Mouse (Mus musculus) lung, postnatal 14 days (tissue): Measurements from ENCODE around the gene Zbtb5.
"Not testable (repeated sequence)": the region's sequence is repeated elsewhere in the genome, so short reads cannot be mapped to it uniquely, and the experiment has no call there.

Experiments used
- DNase-seq: peaks from one replicate; pipeline ENCODE4 v3.0.0; 2021

Zbtb5 gene

DNA sequence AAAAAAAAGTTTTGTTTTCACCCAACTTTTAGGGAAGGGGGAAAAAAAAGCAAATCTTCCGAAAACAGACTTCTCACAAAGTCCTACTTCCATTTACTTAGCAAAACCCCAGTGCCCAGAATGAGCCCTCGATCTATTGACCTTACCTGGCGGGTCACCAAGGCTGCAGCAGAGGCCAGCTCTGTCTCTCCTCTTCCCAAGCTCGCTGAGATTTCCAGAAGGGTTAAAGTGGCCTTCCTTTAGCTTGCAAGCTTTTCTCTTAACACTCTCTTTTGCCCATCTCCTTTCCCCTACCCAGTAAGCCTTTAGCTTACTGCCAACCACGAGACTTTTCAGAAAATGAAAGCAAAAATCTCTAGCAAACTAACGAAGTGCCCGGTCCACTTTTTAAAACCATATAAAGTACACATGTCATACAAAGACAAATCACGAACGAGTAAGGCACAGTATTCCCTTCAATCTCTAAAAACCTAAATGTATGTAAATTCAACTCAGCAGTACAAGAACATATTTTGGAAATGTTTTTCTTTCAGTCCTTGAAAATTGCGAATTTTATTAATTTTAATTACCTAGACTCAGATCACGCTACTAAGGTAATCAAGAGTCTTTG, 1.3 kb downstream of the Zbtb5 start:
- peak; percentile 23 for DNase-seq

DNA sequence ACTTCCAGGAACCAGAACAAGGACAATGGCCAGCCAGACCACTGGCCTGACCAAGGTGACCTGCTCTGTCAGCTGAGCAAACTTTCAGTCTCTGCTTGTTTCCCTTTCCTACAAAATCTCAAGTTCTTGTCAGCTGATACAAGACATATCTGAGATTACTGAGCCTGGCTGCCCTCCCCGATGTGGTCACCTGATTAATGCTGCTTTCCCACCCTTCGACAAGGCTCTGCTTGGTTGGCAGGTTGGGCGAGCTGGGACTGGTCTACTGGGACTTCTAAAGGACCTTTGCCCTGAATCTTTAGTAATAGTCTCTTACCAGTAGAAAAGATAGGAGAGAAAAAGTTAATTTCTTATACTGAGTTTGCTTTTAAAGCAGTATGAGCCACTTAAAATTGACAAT, 6.8 kb downstream of the Zbtb5 start:
- DNase-seq, result no peak

DNA sequence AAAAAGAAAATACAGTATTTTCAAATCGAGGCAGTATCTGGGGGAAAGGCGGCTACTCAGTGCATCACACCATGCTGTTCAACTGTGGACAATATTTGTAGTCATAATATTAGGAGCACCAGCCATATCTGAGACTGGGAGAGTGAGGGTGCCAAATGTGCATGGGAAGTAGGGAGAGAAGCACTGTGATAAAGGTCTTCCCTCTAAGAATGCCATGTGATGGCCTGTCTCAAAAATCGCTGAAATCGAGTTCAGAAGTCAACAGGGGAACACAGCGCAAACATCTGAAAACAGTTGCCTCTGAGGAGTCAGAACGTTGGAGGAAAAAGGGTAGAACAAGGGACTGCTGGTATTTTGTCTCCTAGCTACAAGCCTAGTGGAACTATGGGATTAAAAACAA, 12.2 kb downstream of the Zbtb5 start:
- no peak for DNase-seq

DNA sequence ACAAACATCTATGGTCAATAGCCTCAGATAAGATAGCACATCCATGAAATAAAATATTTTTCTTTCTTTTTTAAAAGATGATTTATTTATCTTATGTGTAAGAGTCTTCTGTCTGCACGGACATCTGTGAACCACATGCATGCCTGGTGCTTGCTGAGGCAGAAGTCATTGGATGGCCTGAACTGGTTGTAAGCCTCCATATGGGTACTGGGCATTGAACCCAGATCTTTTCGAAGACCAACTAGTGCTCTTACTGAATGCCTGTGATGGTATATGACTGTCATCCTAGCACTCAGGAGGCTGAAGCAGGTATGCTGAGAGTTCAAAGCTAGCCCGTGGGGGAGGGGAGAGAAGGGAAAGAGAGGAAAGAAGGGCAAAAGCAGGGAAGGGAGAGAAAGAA, 14.1 kb downstream of the Zbtb5 start:
- DNase-seq, result no peak

DNA sequence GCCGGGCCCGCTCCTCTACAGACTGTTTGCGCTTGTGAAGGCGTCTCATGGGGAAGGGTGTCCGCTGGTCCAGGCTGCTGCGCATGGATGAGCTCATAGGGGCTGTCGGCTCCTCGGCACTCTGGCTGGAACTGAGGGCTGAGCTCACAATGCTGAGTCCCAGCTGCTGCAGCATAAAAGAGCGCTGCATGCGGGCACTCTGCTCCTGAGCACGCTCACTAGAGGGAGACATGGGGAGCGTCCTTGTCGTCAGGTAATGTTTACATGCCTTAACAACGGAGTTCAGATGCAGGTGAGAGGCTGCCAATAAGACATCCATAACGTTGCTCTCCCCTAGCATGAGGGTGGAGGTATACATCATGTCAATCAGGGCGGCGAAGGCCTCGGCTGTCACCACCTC, 17.4 kb downstream of the Zbtb5 start:
- DNase-seq, result no peak

DNA sequence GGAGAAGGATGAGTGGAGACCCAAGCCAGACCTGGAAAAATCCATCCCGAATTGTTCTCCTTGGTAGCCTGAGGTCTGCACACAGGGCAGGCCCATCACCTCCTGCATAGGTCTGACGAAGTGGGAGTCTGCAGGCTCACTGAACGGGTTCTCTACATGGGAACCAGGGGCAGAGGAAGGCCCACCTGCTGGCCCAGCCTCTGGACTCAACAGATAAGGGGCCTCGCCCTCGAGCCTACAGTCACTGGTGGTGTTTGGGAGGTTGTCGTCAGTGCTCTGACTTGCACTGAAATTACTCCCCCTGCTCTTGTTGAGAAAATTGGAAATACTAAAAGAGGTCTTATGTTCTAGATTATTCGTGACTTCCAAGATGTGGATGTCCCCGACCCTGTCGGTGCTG, 18.4 kb downstream of the Zbtb5 start:
- DNase-seq, result no peak

DNA sequence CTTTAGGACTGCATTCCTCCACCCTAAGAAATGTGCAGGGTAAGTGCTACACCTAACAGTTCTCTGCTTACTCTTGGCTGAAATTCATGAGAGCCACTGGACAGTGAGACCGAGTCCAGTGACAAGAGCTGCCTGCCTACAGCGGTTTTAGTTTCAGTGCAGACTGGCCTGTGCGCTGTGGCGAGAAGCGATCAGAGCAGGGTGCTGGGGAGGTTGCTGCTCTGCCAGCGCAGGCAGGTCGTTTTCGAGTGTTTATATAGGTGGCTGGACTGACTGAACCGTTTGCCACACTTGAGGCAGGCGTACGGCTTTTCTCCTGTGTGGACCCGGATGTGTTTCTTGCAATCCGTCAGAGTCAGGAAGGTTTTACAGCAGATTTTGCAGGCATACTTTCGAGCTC, 19.0 kb downstream of the Zbtb5 start:
- not testable (repeated sequence) for DNase-seq

DNA sequence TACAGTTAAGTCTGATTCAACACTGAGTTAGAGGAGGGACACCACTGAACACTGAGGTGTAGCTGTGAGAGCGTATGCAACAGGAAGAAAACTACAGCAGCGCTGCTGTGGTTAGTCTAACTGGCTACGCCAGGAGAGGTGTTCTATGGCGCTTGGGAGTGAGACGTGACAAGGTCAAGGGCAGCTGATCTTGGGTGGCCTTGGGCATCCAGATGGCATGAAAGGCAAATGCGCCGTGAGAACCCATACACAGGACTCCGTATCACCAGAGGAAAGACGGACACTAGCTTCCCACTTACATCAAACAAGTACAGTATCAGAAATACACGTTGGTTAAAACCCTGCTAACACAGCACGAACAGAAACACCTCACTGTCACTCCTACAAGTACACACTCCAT, 19.9 kb downstream of the Zbtb5 start:
- not testable (repeated sequence) for DNase-seq

DNA sequence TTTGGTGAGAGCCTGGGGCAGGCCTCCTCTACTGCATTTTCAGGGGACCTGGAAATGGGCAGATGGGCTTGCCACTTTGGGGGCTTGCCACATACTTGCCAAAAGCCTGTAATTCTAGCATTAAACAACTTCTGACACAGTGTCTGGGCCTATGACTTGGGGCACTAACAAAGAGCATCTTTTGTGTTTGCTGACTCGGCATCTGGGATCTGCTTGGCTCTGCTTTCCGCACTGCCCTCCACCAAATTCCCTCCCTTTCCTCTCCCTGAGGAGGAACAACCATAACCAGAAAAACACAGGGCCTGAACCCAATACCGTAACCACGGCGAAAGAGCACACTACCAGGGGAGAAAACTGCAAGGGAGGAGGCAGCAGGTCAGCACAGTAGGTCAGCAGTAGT, 21.7 kb downstream of the Zbtb5 start:
- DNase-seq, result no peak

DNA sequence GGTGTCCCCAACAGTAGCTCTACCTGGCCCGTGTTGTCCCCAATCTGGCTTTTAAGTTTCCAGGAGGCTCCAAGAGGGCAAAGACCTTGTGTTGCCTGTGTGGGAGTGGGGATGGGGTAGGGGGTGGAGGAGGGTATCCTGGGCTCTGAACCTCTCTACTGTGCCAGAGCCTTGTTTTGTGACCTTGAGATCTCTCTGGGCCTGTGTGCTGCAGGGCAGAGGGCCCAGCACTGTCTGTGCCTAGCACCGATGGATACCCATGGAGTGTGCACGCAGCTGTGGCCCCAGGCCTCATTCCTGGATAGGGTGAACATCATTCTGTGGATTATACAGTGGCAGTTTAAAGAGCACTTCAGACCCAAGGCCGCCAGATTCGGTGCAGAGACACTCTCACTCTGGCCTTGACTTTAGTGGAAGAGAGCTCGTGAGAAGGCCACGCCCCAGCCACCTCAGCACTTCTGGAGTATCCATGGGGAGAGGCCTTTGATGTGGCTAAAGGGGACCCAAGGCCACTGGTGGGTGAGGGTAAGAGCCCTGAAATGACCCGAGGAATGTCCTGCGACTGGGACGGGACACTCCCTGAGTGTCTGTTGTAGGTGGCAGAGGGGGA, 29.0 kb downstream of the Zbtb5 start:
- DNase-seq, result no peak

DNA sequence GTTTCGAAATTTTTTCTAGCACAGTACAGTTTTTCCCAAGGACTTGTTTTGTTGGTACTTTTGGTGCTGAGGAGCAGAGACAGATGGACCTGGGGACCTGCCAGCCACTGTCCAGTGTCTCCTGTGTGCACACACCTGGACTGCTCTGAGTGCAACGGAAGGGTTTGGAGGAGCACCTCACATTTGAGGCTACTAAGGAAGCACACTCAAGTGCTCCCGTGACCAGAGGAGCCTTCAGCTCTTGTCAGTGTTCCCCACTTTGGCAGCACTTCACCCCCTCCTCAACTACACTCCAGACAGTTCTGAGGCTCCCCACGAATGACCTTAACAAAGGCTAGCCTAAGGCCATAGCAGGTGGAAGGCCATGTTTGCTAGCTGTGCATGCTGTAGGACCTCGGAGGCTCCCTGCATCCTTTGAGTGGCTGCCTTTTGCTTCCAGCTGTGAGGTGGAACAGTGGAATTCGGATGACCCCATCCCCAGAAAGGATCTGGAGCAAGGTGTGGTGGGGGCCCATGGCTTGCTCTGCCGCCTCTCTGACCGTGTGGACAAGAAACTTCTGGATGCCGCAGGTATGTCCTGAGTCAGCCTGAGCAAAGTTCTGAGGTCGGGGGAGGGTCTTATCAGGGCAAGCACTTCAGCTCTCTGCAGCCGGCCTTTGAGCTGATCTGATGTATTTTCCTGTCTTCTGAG, 29.6 kb downstream of the Zbtb5 start:
- DNase-seq, result no peak

DNA sequence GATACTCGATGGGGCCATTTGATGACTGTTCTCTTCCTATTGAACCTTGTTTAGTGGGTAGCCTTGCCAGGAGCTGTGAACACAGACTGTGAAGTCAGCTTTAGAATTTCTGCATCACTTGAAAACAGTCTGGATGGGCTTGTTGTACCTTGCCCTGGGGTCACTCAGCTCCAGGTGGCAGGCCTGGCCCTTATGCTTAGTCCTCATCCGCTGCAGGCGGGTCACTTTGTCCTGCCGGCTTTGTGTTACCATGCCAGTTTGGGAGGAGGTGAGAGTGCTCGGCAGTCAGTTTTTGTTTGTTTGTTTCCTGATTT, 30.3 kb downstream of the Zbtb5 start:
- no peak for DNase-seq

DNA sequence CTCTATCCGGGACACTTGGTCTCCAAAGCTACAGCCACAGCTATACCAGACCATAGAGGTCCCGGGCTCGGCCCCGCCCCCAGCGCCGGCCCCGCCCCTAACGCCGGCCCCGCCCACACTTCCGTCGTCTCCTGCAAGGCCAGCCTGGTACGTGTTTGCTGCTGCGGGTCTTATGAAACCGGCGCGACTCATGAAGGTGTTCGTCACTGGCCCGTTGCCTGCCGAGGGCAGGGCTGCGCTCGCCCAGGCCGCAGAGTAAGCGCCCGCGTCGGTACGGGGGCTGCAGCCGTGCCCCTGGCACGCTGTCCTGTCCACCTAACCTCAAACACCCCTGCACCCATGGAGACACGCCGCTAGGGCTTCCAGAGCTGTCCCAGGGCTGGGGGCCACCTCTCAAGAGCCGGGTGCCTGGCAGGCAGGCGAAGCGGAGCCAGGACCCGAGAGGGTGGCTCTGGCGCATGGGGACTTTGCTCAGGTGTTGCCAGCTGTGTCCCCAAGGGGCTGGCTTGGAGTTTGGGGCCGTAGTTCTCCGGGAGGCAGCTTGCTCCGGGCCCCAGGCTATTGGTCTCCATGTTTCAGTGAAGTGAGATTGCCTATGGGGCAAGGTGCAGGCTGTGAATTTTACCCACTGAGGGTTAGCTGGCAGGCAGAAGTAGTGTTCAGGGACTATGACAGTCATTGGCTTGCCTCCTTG, 30.8 kb downstream of the Zbtb5 start, which contains the start of gene Grhpr:
Gene Grhpr (plus strand): TSS at position 116 of the 694 bp plus-strand sequence.
- peak; percentile 84 for DNase-seq

DNA sequence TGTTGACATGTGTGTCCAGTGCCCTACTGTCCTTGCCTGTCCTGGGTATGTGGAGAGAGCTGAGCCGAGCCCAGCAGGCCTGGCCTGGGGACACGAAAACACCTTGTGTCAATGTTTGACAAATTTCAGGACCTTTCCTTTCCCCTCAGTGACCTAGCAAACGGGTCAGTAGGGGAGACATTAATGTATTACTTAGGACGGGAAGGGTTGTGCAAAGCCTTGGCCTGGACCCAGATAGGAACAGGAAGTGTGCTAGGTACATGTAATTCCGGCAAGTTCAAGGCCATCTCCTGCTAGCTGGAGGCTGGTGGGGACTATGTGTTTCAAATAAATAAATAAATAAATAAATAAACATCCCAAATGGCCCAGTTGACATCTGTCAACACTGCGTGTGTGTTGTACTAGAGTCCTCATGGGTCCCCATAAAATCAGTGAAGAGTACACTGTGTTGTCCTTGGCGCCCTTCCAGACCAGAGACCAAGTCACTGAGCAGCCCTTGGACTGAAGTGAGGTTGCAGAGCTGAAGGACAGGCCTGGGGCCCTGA, 32.3 kb downstream of the Zbtb5 start:
- DNase-seq, result no peak

DNA sequence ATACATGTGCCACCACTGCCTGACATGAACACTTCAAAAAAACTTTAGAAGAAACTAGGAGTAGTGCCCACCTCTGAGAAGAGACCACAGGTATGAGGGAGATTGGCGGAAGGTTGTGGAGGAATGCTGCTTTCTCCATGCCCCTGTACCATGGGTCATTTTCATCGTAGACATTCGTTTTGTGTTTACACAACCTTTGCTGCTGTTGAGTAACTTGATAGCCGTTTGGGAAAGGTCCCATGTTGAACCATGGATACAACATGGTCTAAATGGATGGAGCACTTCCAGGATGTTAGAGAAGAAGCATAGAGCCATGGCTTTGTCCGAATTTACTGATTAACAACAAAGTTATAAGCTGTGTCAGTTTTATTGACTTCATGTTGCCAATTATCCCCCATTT, 34.0 kb downstream of the Zbtb5 start:
- DNase-seq, result no peak

DNA sequence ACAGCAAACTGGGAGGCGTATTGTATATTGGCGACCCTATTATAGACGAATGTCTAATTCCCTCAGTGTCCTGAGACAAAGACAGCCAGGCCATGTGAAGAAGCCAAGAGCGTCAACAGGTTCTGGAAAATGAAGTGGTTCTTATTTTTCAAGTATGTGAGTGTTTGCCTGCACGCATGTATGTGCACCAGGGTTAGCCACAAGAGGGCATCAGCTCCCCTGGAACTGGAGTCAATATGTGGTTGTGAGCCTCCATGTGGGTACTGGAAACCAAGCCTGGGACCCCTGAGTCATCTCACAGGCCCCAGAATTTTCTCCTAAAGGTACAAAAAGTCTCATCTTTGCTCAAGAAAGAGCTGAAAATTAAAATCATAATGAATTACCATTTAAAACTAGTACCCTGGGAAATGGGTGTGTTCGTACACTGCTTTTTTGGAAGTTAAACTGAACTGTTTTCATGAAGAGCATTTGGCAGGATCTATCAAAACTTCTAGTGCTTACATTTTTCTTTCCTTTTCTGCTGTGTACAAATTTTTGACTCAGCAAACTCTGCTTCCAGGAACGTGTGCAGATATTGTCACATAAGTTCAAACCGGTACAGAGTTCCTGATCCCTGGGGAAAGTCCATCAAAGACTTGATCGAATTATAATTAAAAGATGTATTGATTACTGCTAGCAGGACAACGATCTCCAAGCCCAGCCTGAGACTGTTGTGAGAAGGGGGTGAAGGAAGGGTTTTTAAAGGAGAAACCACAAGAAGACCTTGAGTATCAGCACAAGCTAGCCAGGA, 35.1 kb downstream of the Zbtb5 start:
- DNase-seq, result no peak

DNA sequence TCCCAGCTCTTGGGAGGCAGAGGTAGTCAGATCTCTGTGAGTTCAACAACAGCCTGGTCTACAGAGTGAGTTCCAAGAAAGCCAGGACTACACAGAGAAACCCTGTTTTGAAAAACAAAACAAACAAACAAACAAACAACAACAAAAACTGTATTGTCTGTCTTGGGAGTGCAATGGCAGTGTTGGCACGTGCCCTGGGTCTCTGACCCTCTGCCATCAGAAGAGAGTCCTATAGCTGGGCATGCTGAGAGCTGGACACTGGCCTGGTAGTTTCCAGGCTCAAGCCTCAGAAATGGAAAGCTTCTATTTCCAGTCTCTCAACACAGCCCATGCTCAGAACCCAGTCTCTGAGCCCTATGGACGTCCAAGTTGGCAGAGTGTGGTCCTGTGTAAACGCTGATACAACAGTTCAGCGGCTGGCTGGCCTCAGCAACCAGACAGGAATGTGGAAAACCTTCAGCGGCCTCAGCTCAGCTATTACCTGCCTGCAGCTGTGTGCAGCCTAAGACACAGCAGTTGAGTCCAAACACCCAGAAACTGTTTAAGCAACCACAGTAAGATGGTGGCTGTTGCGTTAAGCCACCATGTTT, 36.1 kb downstream of the Zbtb5 start:
- DNase-seq, result no peak

DNA sequence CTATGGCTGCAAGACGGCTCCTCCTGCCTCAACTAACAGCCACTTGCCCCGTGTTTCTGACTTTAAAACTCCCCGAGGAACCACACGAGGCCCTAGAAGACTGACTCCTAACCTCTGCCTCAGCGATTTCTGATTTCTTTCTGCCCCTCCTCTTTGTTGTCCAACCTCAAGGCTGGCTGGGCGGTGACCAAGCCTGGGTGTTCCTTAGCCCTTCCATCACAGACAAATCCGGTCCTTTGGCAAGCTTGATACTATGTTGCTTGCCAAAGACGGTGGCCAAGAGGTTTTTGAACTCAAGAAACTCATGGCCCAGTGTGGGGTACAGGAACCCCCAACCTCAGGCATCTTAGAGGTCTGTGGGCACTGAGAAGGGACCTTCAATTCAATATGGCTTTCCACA, 37.9 kb downstream of the Zbtb5 start:
- DNase-seq, result no peak

DNA sequence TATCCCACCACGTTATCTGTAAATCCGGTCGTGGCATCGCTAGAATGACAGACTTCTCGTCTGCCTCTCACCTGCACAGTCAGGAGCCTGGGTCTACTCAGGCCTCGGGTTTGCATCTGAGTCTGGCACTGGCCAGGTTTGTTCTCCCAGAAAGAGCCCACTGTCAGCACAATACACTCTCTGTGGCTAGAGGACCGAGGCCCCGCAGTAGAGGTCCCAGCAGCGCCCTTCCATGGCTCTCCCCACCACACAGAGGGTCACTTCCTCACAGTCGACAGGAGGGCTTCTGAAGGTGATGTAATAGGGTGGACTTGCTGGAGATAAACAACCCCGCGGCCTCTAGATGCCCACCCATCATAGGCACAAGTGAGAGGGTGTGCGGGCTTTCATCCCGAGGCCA, 38.3 kb downstream of the Zbtb5 start:
- DNase-seq, result no peak

DNA sequence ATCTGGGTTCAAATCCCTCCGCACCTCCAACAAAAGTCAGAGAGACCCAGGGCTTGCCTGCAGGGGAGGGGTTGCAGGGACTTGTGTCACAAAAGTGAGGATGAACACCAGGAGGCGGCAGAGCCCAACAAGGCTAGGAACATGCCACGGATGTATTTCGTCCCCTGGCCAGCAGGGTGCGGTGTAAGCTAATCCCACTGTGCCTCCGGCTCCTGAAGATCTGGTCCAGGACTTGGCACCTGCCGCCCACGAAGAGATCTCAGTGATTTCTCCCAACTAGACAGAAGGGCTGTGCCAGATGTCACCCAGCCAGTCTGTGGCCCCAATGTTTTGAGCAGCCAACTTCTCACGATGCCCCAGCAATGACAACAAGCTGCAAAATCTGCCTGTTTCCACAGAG, 38.8 kb downstream of the Zbtb5 start:
- DNase-seq, result peak; percentile 92

DNA sequence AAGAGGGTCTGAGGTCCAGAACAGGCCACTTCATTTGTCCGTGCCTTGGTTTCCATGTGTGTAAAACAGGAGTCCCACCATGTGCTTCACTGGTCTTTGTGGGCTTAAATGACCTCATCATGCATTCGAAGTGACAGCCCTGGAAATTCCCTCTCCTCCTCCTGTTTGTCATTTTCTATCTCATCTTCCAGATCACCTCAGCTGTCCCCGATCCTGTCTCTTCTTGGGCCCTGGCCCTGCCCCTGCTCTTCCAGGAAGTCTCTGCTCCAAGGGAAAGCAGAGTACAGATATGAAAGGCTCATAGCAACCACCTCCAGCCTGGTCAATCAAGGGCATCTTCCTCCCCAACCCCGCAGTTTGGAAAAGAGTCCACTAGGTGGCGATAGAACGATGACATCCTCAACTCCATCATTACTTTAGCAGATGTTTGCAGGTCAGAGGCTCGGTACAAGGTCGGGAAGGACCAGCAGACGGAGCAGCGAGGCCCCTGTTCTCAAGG, 41.6 kb downstream of the Zbtb5 start:
- peak; percentile 68 for DNase-seq

DNA sequence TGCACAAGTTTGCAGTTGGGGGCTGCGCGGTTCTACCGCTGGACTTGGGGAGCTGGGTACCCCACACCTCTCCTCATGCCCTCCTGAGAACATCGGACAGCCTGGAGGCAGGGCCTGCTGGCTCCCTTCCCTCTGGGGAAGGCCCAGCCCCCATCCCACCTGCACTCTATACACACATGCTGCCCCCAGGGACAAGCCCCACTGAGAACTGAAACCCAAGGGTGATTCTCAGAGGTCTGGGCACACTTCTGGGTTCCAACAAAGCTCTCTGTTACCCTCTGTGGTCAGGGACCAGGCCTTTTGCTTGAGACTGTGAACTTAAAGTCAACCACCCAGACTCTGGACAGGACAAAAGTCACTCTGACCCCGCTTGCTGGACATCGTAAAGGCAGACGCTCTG, 42.2 kb downstream of the Zbtb5 start:
- no peak for DNase-seq
